Comparison of ENCODE assay signal across 14 mouse cellular contexts in the genomic region with DNA sequence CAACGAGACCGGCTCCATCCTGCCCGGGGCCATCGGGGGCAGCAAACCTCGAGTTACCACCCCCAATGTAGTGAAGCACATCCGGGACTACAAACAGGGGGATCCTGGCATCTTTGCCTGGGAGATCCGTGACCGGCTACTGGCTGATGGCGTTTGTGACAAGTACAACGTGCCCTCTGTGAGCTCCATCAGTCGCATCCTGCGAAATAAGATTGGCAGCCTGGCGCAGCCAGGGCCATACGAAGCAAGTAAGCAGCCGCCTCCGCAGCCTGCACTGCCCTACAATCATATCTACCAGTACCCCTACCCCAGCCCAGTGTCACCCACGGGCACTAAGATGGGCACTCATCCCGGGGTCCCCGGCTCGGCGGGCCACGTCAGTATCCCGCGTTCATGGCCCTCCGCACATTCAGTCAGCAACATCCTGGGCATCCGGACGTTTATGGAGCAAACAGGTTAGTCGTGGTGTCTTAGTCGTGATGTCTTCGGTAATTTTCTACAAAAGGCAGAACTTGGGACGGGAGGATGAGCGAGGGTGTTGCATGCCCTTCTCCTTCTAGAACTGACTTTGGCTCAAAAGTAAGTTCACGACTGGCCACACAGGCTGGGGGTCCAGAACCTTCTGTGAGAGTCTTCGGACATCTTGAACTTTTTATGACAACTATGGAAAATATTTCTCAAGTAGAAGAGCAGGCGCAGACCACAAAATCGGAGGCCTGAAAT. TPM values are rescaled to one million over a fixed set of nuclear protein-coding genes. Genes with fewer than 3 reads are reported as not detected.
DNase-seq lines count a peak whose midpoint lies in the region; ATAC-seq and TF ChIP-seq lines count a peak whose summit lies in the region.
"Had no signal": no experiment of that assay in that cellular context is flagged by ENCODE, and none has a peak within 500 bp of the region (broad histone marks: within the 10 kb centered on the region; RNA-seq: fewer than 3 reads in every experiment).

No protein-coding gene starts in this region.

- H3K9me3 ChIP-seq in heart, embryonic 16.5 days (replicated peaks; ENCODE audit: control insufficient read depth, low read length): no peaks in the 10 kb centered on the region; the same call in 1 of the 2 replicates
- H3K9me3 ChIP-seq in E14TG2a.4 (ENCODE audit: low read length): no peaks in the 10 kb centered on the region; the same call in 1 of the 2 replicates
- no peaks in the 10 kb centered on the region for H3K9me3 ChIP-seq in limb, embryonic 12.5 days

- TF ChIP-seq CTCF in E14TG2a.4 (conservative IDR thresholded peaks at IDR 0.05; ENCODE audit: low read length): no peak
- no peak for TF ChIP-seq CTCF in brain, embryonic 14.5 days (IDR thresholded peaks at IDR 0.05; ENCODE audit: borderline replicate concordance, extremely low read depth, insufficient read depth, insufficient read length)

- DNase-seq in heart, adult 9 months (ENCODE audit: low spot score in 2 of 2): no peak
- DNase-seq in brain, embryonic 14.5 days (ENCODE audit: low read depth): peak; percentile 15
- no peak for DNase-seq in right cerebral cortex, postnatal 14 days
- DNase-seq in left cerebral cortex, postnatal 10 days (ENCODE audit: extremely low spot score in 1 of 2, low spot score in 2 of 2): no peak
- DNase-seq in cerebellum, postnatal 25 days: no peak
- DNase-seq: gastrocnemius, adult 2 months; thymus, postnatal 14 days had no signal

- H3K4me1 ChIP-seq in heart, embryonic 16.5 days (ENCODE audit: control insufficient read depth, insufficient read depth, low read length): peaks cover 9% of the 10 kb centered on the region
- peaks cover 75% of the 10 kb centered on the region for H3K4me1 ChIP-seq in E14TG2a.4 (replicated peaks; ENCODE audit: low read depth, low read length)
- H3K4me1 ChIP-seq in limb, embryonic 12.5 days (replicated peaks): peaks cover 11% of the 10 kb centered on the region

- 3% methylated on average over 36 of the region's 36 CpGs for WGBS in heart, embryonic 16.5 days
- WGBS in limb, embryonic 12.5 days: 1% methylated on average over 36 of the region's 36 CpGs

- H3K27me3 ChIP-seq in heart, embryonic 16.5 days (ENCODE audit: control insufficient read depth, insufficient read depth, low read length): peaks cover 90% of the 10 kb centered on the region
- H3K27me3 ChIP-seq in E14TG2a.4 (ENCODE audit: insufficient read depth, low read length): peaks cover 91% of the 10 kb centered on the region
- H3K27me3 ChIP-seq in limb, embryonic 12.5 days: peaks cover 91% of the 10 kb centered on the region

- peak overlapping the region; percentile 45 for H3K4me3 ChIP-seq in heart, embryonic 16.5 days (ENCODE audit: low read length)
- H3K4me3 ChIP-seq in E14TG2a.4 (replicated peaks; ENCODE audit: low read length): peak overlapping the region; percentile 62
- peak overlapping the region; percentile 38; the same call in 1 of the 2 replicates for H3K4me3 ChIP-seq in limb, embryonic 12.5 days (replicated peaks)

- no peak overlapping the region for H3K4me2 ChIP-seq in heart, embryonic 16.5 days (ENCODE audit: low read depth, low read length)
- H3K4me2 ChIP-seq in limb, embryonic 12.5 days: peak overlapping the region; percentile 57; the same call in 1 of the 2 replicates

- H3K36me3 ChIP-seq in heart, embryonic 16.5 days (ENCODE audit: control insufficient read depth, insufficient read depth): no peaks in the 10 kb centered on the region
- no peaks in the 10 kb centered on the region for H3K36me3 ChIP-seq in E14TG2a.4 (ENCODE audit: insufficient read depth, low read length)
- no peaks in the 10 kb centered on the region for H3K36me3 ChIP-seq in limb, embryonic 12.5 days

- no peak overlapping the region for H3K27ac ChIP-seq in heart, embryonic 16.5 days (ENCODE audit: low read length)
- no peak overlapping the region for H3K27ac ChIP-seq in limb, embryonic 12.5 days
- H3K27ac ChIP-seq: gastrocnemius, adult 2 months; liver, embryonic 14.5 days had no signal

- no peak overlapping the region for H3K9ac ChIP-seq in heart, embryonic 16.5 days (ENCODE audit: low read length)
- H3K9ac ChIP-seq in limb, embryonic 12.5 days (replicated peaks): no peak overlapping the region
- H3K9ac ChIP-seq: liver, embryonic 14.5 days had no signal

- TF ChIP-seq POLR2A in brain, embryonic 14.5 days (IDR thresholded peaks at IDR 0.05; ENCODE audit: borderline replicate concordance, extremely low read depth, insufficient read depth, insufficient read length, poor library complexity, severe bottlenecking): no peak

- intact Hi-C loops in left cerebral cortex, postnatal 10 days (cut with DNase I): loop anchor here (5.0 kb wide), 1 partner anchor 681 kb away; a partner anchor contains a TSS

- no peak for ATAC-seq in heart, embryonic 16.5 days (replicated peaks; ENCODE audit: extremely low read depth, insufficient read depth, low FRiP score)
- ATAC-seq in limb, embryonic 12.5 days (ENCODE audit: insufficient number of reproducible peaks, insufficient read depth, low FRiP score, low TSS enrichment, low read depth): no peak

RNA-seq across cellular contexts. Expression of a gene that starts 4.3 kb away (rescaled TPM):
- polyA plus RNA-seq in heart, embryonic 16.5 days (2015; fragmentation: Nextera tagmentation; extraction: Ambion mirVana): 6.6 and 10.1 TPM in 2 replicates
- 0.55 and 0.85 TPM in 2 replicates for polyA plus RNA-seq in brain, embryonic 14.5 days (2012; rRNA removed)
- 0.76 and 1.9 TPM in 2 replicates for polyA plus RNA-seq in limb, embryonic 12.5 days (2016; fragmentation: Nextera tagmentation; extraction: Ambion mirVana)
- total RNA-seq in left cerebral cortex, postnatal 10 days (2021): not detected
- total RNA-seq: common myeloid progenitor, adult 5-6 weeks; gastrocnemius, adult 2 months; megakaryocyte, adult 5-6 weeks had no signal
- polyA plus RNA-seq: intestine, embryonic 14.5 days; liver, embryonic 14.5 days had no signal
